Mouse (Mus musculus) heart, adult 8-10 months (tissue): ENCODE measurements around the gene Ddx27. TPM values are rescaled to one million over a fixed set of nuclear protein-coding genes. Genes with fewer than 3 reads are reported as not detected.

Experiments used
- DNase-seq: peaks from one replicate; pipeline ENCODE4 v3.0.0; 2022; ENCODE audit warnings: low spot score
- total RNA-seq, 4 experiments: library from RNA; stranded (reverse); gene quantifications; 2 replicates each; pipeline ENCODE4 v1.2.4; 2022

Ddx27 gene
- total RNA-seq, 4 experiments from 2014 or later, result 9.0 to 12.3 (median 10.7) TPM

DNA sequence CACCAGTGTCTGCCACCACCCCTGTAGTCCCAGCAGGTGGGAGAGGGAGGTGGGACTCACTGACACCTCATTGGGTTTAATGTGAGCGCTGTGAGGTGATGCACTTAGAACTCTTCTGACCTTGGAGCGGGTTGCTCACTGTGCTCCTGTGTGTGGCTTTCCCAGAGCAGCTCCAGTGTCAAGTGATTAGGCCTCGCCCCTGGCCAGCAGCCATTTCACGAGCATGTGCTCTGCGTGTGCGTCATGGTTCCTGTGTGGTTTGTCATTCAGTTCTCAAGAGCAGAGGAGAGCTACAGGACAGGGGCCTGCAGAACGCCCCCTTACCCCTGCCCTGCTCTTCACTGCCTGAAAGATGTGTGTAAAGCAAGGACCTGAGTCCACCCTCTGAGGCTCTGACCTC is 13.6 kb downstream of the Ddx27 start:
- no peak for DNase-seq

DNA sequence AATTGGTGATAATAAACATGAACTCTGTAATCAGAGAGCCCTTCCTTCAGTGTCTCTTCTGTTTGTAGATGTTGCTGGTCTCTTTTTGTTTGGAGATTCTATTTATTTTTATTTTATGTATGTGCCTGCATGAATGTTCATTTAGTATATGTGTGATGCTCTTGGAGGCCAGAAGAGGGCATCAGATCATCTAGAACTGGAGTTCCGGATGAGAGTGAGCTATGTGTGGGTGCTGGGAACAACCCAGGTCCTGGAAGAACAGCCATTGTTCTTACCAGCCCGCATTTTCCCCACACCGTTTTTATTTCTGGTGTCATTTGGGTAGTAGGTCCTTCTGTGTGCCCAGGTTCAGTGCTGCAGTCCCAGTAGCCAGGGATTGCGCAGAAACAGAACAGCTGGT is 15.5 kb downstream of the Ddx27 start:
- no peak for DNase-seq

- no peak for DNase-seq
Observed at GRCm38 (mm10) chr2:167037710-167038109, 22.7 kb downstream of the Ddx27 start.

- DNase-seq, result no peak
Observed at GRCm38 (mm10) chr2:167038297-167038696, 23.3 kb downstream of the Ddx27 start.

- no peak for DNase-seq
Observed at GRCm38 (mm10) chr2:167038716-167039115, 23.7 kb downstream of the Ddx27 start.

DNA sequence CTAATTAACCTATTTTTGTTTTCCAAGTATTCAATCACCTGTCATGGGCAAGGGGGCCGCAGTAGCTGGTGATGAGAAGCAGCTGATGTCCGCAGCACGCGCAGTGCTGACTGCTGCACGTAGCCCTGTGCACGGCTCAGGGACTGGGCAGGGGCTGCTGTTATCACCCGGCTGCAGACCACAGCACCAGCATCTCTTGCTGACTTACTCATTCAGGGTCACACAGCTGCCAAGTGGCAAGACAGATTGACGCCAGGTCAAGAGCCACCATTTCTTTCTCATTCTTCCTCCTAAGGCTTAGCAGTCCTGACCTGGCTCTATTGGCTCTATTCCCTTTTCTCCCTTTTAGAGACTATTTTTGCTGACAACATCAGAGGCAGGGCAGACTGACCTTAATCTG is 24.4 kb downstream of the Ddx27 start:
- no peak for DNase-seq

GRCm38 (mm10) chr2:167043400-167044121 is 28.6 kb downstream of the Ddx27 start:
- DNase-seq, result no peak

DNA sequence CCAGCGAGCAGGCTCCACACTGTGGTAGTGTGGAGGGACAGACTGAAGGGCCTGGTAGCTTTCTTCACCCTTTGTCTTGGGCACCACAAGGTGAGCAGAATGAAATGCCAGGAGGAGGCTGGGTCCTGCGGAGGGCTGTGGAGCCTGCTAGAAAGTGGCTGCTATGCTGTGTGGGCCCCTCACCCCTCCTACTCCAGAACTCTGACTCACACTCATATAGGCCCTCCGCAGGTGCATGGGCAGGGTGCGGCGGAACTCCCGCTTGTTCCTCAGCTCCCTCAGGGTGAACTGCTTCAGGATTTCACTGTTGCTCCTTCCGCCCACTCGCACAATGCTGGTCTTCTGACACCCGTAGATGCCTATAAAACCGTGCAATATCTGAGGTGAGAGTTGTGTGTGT is 33.2 kb downstream of the Ddx27 start:
- DNase-seq, result no peak

DNA sequence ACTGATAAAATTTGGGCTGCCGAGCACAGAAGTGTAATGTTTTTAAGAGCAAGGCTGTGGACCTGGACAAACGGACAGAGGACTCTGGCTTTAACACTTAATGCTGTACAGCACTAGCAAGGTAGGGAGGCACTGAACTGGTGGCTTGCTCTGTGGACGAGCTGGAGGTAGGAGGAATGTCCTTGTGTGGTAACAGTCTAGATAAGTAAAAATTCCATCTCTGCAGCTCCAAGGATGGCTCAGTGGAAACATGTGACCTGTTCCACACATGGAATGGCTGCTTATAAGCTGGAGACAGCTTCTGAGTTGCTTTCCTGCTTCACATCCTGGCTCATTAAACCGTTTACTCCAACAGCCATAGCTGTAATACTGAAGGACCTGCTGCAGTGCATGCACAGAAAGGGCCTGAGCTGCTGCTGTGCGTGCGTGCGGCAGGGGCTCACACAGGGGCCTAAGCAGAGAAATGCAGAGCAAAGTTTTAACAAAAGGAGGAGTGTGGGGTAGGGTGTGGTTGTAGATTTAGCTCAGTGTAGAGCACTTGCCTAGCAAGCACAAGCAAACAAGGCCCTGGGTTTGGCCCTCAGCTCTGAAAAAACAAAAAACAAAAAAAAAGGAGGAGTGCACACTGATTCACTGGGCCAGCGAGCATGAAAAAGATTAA is 33.8 kb downstream of the Ddx27 start:
- DNase-seq, result no peak

GRCm38 (mm10) chr2:167053127-167053844 is 38.3 kb downstream of the Ddx27 start:
- no peak for DNase-seq

DNA sequence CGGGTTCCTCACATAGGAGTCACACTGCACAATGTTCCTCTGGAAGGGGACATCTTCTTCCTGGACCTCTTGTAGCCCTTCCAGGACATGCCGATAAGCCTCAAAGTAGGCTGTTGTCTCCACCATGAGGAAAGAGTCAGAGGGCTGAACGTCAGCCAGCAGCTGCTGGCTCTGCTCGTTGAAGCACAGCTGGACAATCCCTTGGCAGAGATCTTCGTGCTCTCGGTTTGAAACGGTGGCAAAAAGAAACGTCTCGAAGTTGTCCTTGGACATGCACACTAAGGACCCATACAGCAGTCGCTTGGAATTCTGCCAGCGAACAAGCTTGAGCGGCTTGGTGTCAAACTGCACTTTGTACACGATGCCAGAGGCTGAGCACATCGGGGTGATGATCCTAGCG is 40.4 kb downstream of the Ddx27 start:
- peak; percentile 71 for DNase-seq

DNA sequence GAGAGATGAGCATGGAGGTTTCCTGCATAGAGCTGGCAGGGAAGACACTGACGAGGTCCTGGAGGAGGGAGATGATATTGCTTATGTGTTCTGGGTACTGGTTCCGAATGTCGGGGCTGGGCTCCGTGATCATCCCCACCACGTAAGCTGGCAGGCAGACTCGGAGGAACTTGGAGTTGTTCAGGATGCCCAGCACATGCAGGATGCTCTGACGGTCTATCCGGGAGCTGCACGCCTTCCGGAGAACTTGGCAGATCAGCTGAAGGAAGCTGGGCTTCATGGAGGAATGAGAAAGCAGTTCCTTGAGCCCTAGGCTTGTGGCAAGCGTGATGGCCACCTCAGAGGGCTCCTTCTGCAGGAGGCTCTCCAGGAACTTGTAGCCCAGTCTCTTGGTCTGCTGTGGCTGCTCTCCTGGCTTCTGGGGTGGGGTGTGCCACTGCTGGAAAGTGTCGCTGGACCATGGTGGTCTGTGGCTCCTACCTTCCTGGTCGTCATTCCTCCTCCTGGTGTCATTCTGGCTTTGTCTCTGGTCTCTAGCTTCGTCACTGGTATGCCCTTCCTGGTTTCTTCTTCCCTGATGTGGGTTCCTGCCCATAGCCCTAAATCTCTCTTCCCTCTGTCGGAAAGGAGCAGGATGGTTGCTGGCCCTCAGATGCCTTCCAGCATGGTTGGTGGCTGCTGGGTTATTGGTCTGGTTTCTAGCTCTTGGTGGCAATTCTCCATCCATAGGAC is 41.4 kb downstream of the Ddx27 start:
- DNase-seq, result no peak

- no peak for DNase-seq
Observed at GRCm38 (mm10) chr2:167056942-167057323, 41.9 kb downstream of the Ddx27 start.

DNA sequence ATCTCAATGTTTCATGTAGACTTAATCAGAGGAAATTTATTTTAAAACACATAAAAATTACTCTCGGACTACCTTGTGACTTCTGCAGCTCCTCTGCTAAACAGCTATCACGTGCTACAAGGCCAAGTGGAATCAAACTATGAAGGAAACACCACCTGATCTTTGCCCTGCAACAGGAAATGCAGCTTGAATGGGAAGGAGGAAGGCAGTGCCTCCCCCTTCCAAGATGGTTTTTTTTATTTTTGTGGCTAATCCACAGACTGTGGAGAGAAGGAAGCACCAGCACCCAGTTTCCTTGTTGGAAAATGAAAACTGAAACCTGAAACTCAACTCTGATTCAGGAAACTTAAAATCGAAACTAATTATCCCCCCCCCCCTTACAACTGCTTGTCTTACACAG is 43.2 kb downstream of the Ddx27 start:
- DNase-seq, result no peak

- DNase-seq, result no peak
Observed at GRCm38 (mm10) chr2:167058814-167059387, 43.9 kb downstream of the Ddx27 start.

- DNase-seq, result no peak
Observed at GRCm38 (mm10) chr2:167059536-167059935, 44.5 kb downstream of the Ddx27 start.

DNA sequence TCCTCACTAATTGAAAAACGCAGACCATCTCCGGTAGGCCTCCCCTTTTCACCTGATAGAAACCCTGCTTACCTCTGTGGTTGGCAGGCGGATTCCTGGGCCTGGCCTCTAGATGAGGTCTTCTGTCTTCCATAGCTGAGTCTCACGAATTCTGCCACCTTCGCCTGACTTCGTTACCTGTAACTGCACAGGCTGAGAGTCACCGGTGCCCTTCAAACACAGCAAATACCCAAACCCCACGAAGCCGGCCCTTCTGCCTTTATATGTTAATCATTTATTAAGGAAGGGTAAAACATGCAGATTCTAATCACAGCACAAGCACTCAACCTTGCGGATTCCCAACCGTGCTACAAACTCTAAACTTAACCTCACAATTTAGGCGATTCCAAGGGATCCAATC is 45.0 kb downstream of the Ddx27 start:
- no peak for DNase-seq

GRCm38 (mm10) chr2:167060360-167060759 is 45.4 kb downstream of the Ddx27 start:
- no peak for DNase-seq

GRCm38 (mm10) chr2:167060761-167061160 is 45.8 kb downstream of the Ddx27 start:
- DNase-seq, result no peak

DNA sequence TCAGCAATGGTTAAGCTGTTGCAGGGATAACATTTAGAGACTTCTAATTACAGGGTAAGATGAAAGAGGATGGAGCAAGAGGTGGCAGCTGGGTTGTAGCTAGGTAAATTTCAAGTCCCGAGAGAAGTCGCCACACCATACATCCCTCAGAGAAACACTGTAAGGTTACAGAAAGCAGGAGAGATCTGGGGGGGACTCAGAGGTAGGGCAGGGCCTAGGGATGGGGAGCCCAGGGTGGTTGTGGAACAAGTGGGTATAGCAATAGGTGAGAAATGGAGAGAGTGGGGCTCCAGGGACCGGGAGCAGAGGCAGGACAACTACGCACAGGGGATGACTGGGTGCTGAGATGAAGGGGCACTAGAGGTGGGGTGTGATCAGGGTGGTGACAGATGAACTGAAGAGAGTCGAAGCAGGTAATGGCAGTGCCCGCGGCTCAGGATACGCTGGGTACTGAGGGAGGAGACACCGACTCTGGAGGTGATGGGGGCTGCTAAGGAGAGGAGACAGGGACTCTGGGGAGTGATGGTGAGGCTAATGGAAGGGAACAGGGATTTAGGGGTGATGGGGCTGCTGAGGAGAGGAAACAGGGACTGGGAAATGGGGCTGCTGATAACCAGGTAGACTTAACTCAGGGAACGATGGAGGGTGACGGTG is 46.5 kb downstream of the Ddx27 start:
- DNase-seq, result no peak

- peak; percentile 93 for DNase-seq
Observed at GRCm38 (mm10) chr2:167062497-167062911, 47.5 kb downstream of the Ddx27 start.
